Mouse (Mus musculus) lung, embryonic 14.5 days (tissue): ENCODE results near the gene Kirrel. TPM values are rescaled to one million over a fixed set of nuclear protein-coding genes. Genes with fewer than 3 reads are reported as not detected.

Experiments
- ATAC-seq: fragments of 200-750 bp; cut with Nextera tagmentation; 2 replicates; pipeline ENCODE4 v1.8.0; 2017; ENCODE audit warnings: mild to moderate bottlenecking, moderate TSS enrichment, moderate library complexity; ENCODE audit not compliant: insufficient read depth
- DNase-seq: peaks from one replicate; pipeline ENCODE4 v3.0.0-alpha.2; 2015
- H3K27ac ChIP-seq: fragments of 300-500 bp; sonication (generic); 2 replicates; pipeline ENCODE4 v1.5.1; 2014; ENCODE audit warnings: low read depth, mild to moderate bottlenecking, moderate library complexity
- H3K27me3 ChIP-seq: fragments of 300-500 bp; sonication (generic); 2 replicates; pipeline ENCODE4 v1.6.1; 2014; ENCODE audit warnings: low read length, control low read depth; ENCODE audit not compliant: insufficient read depth
- H3K36me3 ChIP-seq: fragments of 300-500 bp; sonication (generic); 2 replicates; pipeline ENCODE4 v1.6.1; 2014; ENCODE audit warnings: control low read depth; ENCODE audit not compliant: insufficient read depth
- H3K4me1 ChIP-seq: fragments of 300-500 bp; sonication (generic); 2 replicates; pipeline ENCODE4 v1.6.1; 2014; ENCODE audit warnings: antibody characterized with exemption, control low read depth; ENCODE audit not compliant: insufficient read depth
- H3K4me2 ChIP-seq: fragments of 300-500 bp; sonication (generic); 2 replicates; pipeline ENCODE4 v1.6.1; 2014; ENCODE audit warnings: mild to moderate bottlenecking
- H3K4me3 ChIP-seq: fragments of 300-500 bp; sonication (generic); 2 replicates; pipeline ENCODE4 v1.5.1; 2014; ENCODE audit warnings: low read depth, low read length
- H3K9ac ChIP-seq: fragments of 300-500 bp; sonication (generic); 2 replicates; pipeline ENCODE4 v1.6.1; 2014
- H3K9me3 ChIP-seq: fragments of 300-500 bp; sonication (generic); 2 replicates; pipeline ENCODE4 v1.6.1; 2016; ENCODE audit warnings: low read depth, low read length, control low read depth
- CTCF ChIP-seq: IDR thresholded peaks from 2 replicates; pipeline ENCODE4 v1.5.1; 2016; ENCODE audit warnings: antibody characterized with exemption, low read depth
- WGBS: fragments of 180-500 bp; shearing (Covaris S2); extraction: QIAGEN DNeasy Blood & Tissue Kit; methylation state at CpG from one replicate; pipeline ENCODE4 v1.1.7; 2014; 5-methylcytosine and 5-hydroxymethylcytosine counted together
- polyA plus RNA-seq: library from polyadenylated mRNA; unstranded; fragments of >200 nt; fragmentation: Nextera tagmentation; extraction: Ambion mirVana; gene quantifications from 2 replicates; pipeline ENCODE4 v1.2.1, GENCODE M21; 2014

Kirrel gene
- polyA plus RNA-seq, 1 experiment from 2014 or later, result 12.8 TPM

GRCm38 (mm10) chr3:87151294-87151826, 23.2 kb downstream of the Kirrel start:
- no peak for TF ChIP-seq CTCF
- Histone ChIP-seq H3K27me3 (no peaks in the 10 kb centered on the region), H3K4me2 (peak overlapping the region; percentile 48), H3K4me1 (peaks cover 44% of the 10 kb centered on the region), H3K4me3 (no peak overlapping the region), H3K9me3 (no peaks in the 10 kb centered on the region), H3K27ac (peak overlapping the region; percentile 99), H3K36me3 (peaks cover 9% of the 10 kb centered on the region; the same call in 1 of the 2 replicates), H3K9ac (peak overlapping the region; percentile 50)
- DNase-seq, result peak; percentile 56
- peak; percentile 56; the same call in 1 of the 2 replicates for ATAC-seq
- 55% methylated on average over 2 of the region's 2 CpGs for WGBS

GRCm38 (mm10) chr3:87150689-87151244, 23.8 kb downstream of the Kirrel start:
- 4% methylated on average over 16 of the region's 16 CpGs for WGBS
- H3K36me3 ChIP-seq, result peaks cover 10% of the 10 kb centered on the region; the same call in 1 of the 2 replicates

GRCm38 (mm10) chr3:87150056-87150688, 24.4 kb downstream of the Kirrel start:
- Histone ChIP-seq H3K27me3 (no peaks in the 10 kb centered on the region), H3K9ac (peak overlapping the region; percentile 50), H3K27ac (peak overlapping the region; percentile 99), H3K4me1 (peaks cover 41% of the 10 kb centered on the region), H3K4me2 (peak overlapping the region; percentile 48), H3K36me3 (peaks cover 10% of the 10 kb centered on the region; the same call in 1 of the 2 replicates), H3K4me3 (no peak overlapping the region), H3K9me3 (no peaks in the 10 kb centered on the region)
- ATAC-seq (peak; percentile 33; the same call in 1 of the 2 replicates), DNase-seq (peak; percentile 32)
- 10% methylated on average over 8 of the region's 8 CpGs for WGBS
- TF ChIP-seq CTCF, result no peak

More at GRCm38 (mm10) chr3:87150689-87151244, 23.8 kb downstream of the Kirrel start:
- Histone ChIP-seq H3K9ac (peak overlapping the region; percentile 50), H3K4me3 (no peak overlapping the region), H3K4me2 (peak overlapping the region; percentile 48), H3K4me1 (peaks cover 44% of the 10 kb centered on the region), H3K27me3 (no peaks in the 10 kb centered on the region), H3K27ac (peak overlapping the region; percentile 99), H3K9me3 (no peaks in the 10 kb centered on the region)
- peak; percentile 91 for DNase-seq
- ATAC-seq, result peak; percentile 87
- no peak for TF ChIP-seq CTCF

- DNase-seq (peak; percentile 41), ATAC-seq (no peak)
- no peaks in the 10 kb centered on the region for H3K27me3 ChIP-seq
- H3K27ac ChIP-seq, result peak overlapping the region; percentile 99
- no peak for TF ChIP-seq CTCF
- H3K4me1 ChIP-seq, result peaks cover 36% of the 10 kb centered on the region
- H3K4me3 ChIP-seq, result no peak overlapping the region
- H3K4me2 ChIP-seq, result no peak overlapping the region
- H3K9me3 ChIP-seq, result no peaks in the 10 kb centered on the region
- 40% methylated on average over 10 of the region's 10 CpGs for WGBS
- peak overlapping the region; percentile 26; the same call in 1 of the 2 replicates for H3K9ac ChIP-seq
- H3K36me3 ChIP-seq, result peaks cover 10% of the 10 kb centered on the region; the same call in 1 of the 2 replicates
These were observed 25.1 kb downstream of the Kirrel start for GRCm38 (mm10) chr3:87149425-87149824.

- H3K4me2 ChIP-seq, result no peak overlapping the region
- ATAC-seq, result 0 out of 2 replicates have a peak, but pooled peaks have one; percentile 12
- H3K36me3 ChIP-seq, result peaks cover 26% of the 10 kb centered on the region
- WGBS, result 35% methylated on average over 6 of the region's 6 CpGs
- no peaks in the 10 kb centered on the region for H3K9me3 ChIP-seq
- H3K4me3 ChIP-seq, result no peak overlapping the region
- DNase-seq, result no peak
- H3K27ac ChIP-seq, result peak overlapping the region; percentile 77
- no peak for TF ChIP-seq CTCF
- H3K9ac ChIP-seq, result no peak overlapping the region; the same call in 1 of the 2 replicates
- H3K4me1 ChIP-seq, result no peaks in the 10 kb centered on the region; the same call in 1 of the 2 replicates
- H3K27me3 ChIP-seq, result no peaks in the 10 kb centered on the region
These were observed 29.9 kb downstream of the Kirrel start for GRCm38 (mm10) chr3:87144476-87145240.

- H3K27ac ChIP-seq, result no peak overlapping the region
- H3K4me3 ChIP-seq, result no peak overlapping the region
- no peaks in the 10 kb centered on the region for H3K9me3 ChIP-seq
- H3K4me2 ChIP-seq, result no peak overlapping the region
- no peak for DNase-seq
- peaks cover 54% of the 10 kb centered on the region for H3K36me3 ChIP-seq
- no peak for ATAC-seq
- TF ChIP-seq CTCF, result no peak
- H3K4me1 ChIP-seq, result no peaks in the 10 kb centered on the region; the same call in 1 of the 2 replicates
- 78% methylated on average over 5 of the region's 5 CpGs for WGBS
- no peaks in the 10 kb centered on the region for H3K27me3 ChIP-seq
- no peak overlapping the region for H3K9ac ChIP-seq
These were observed 34.3 kb downstream of the Kirrel start for GRCm38 (mm10) chr3:87140284-87140683.
